Mouse (Mus musculus) skeletal muscle tissue, adult 2 months (tissue): ENCODE data around the gene Sorcs3.

ENCODE experiments used
- DNase-seq: peaks from one replicate; pipeline ENCODE4 v3.0.0-alpha.2; 2012; ENCODE audit warnings: low read depth, low spot score

The Sorcs3 gene

GRCm38 (mm10) chr19:48523803-48524202 lies 318.0 kb downstream of the Sorcs3 start:
- no peak for DNase-seq

- no peak for DNase-seq
Observed at GRCm38 (mm10) chr19:48524527-48525214, 318.8 kb downstream of the Sorcs3 start.

- DNase-seq, result no peak
Observed at GRCm38 (mm10) chr19:48533582-48533981, 327.8 kb downstream of the Sorcs3 start.

- DNase-seq, result no peak
Observed at GRCm38 (mm10) chr19:48544294-48544693, 338.5 kb downstream of the Sorcs3 start.

GRCm38 (mm10) chr19:48545421-48546132 lies 339.8 kb downstream of the Sorcs3 start:
- DNase-seq, result no peak

GRCm38 (mm10) chr19:48546133-48546448 lies 340.3 kb downstream of the Sorcs3 start:
- DNase-seq, result no peak

- DNase-seq, result no peak
Observed at GRCm38 (mm10) chr19:48548143-48548881, 342.5 kb downstream of the Sorcs3 start.

GRCm38 (mm10) chr19:48559432-48559831 lies 353.6 kb downstream of the Sorcs3 start:
- no peak for DNase-seq

- DNase-seq, result no peak
Observed at GRCm38 (mm10) chr19:48575736-48576135, 369.9 kb downstream of the Sorcs3 start.

GRCm38 (mm10) chr19:48577169-48577568 lies 371.3 kb downstream of the Sorcs3 start:
- DNase-seq, result no peak

GRCm38 (mm10) chr19:48584938-48585560 lies 379.2 kb downstream of the Sorcs3 start:
- DNase-seq, result no peak

GRCm38 (mm10) chr19:48616951-48617350 lies 411.1 kb downstream of the Sorcs3 start:
- no peak for DNase-seq

GRCm38 (mm10) chr19:48630671-48631327 lies 425.0 kb downstream of the Sorcs3 start:
- no peak for DNase-seq

- no peak for DNase-seq
Observed at GRCm38 (mm10) chr19:48642566-48642965, 436.7 kb downstream of the Sorcs3 start.

GRCm38 (mm10) chr19:48649941-48650340 lies 444.1 kb downstream of the Sorcs3 start:
- DNase-seq, result no peak

GRCm38 (mm10) chr19:48651617-48652016 lies 445.8 kb downstream of the Sorcs3 start:
- no peak for DNase-seq

GRCm38 (mm10) chr19:48660201-48660600 lies 454.4 kb downstream of the Sorcs3 start:
- DNase-seq, result no peak

GRCm38 (mm10) chr19:48679896-48680295 lies 474.1 kb downstream of the Sorcs3 start:
- no peak for DNase-seq

- DNase-seq, result no peak
Observed at GRCm38 (mm10) chr19:48682485-48682884, 476.7 kb downstream of the Sorcs3 start.

- DNase-seq, result no peak
Observed at GRCm38 (mm10) chr19:48686369-48686768, 480.5 kb downstream of the Sorcs3 start.

- no peak for DNase-seq
Observed at GRCm38 (mm10) chr19:48700111-48700658, 494.4 kb downstream of the Sorcs3 start.
